In genomic region chr12:86679991-86680491, GRCm38 (mm10) we compare ENCODE assay signal across 8 mouse cellular contexts. TPM values are rescaled to one million over a fixed set of nuclear protein-coding genes. Genes with fewer than 3 reads are reported as not detected.
A peak's percentile ranks its signal among the peaks of the same experiment; 100 is the strongest.
DNase-seq lines count a peak whose midpoint lies in the region; ATAC-seq lines count a peak whose summit lies in the region.

No protein-coding gene starts in this region.

- no peaks in the 10 kb centered on the region for H3K9me3 ChIP-seq in kidney, embryonic 16.5 days (ENCODE audit: low read length)
- no peaks in the 10 kb centered on the region for H3K9me3 ChIP-seq in forebrain, embryonic 11.5 days (ENCODE audit: control insufficient read depth, low read length)
- H3K9me3 ChIP-seq in limb, embryonic 10.5 days (replicated peaks) = no peaks in the 10 kb centered on the region
- no peaks in the 10 kb centered on the region for H3K9me3 ChIP-seq in neural tube, embryonic 13.5 days

- H3K4me3 ChIP-seq in kidney, embryonic 16.5 days (ENCODE audit: low read length) = peak overlapping the region; percentile 78
- peak overlapping the region; percentile 83 for H3K4me3 ChIP-seq in forebrain, embryonic 11.5 days (ENCODE audit: low read depth, low read length)
- H3K4me3 ChIP-seq in limb, embryonic 10.5 days = peak overlapping the region; percentile 82
- H3K4me3 ChIP-seq in neural tube, embryonic 13.5 days = peak overlapping the region; percentile 92

- WGBS in kidney, embryonic 16.5 days = 24% methylated on average over 12 of the region's 12 CpGs
- 39% methylated on average over 12 of the region's 12 CpGs for WGBS in forebrain, embryonic 11.5 days
- WGBS in limb, embryonic 10.5 days = 40% methylated on average over 12 of the region's 12 CpGs
- WGBS in neural tube, embryonic 13.5 days = 16% methylated on average over 12 of the region's 12 CpGs

- H3K27me3 ChIP-seq in kidney, embryonic 16.5 days (ENCODE audit: insufficient read depth, low read length) = no peaks in the 10 kb centered on the region
- H3K27me3 ChIP-seq in forebrain, embryonic 11.5 days (ENCODE audit: control insufficient read depth, insufficient read depth, low read length) = no peaks in the 10 kb centered on the region
- H3K27me3 ChIP-seq in limb, embryonic 10.5 days (ENCODE audit: low read depth, poor library complexity, severe bottlenecking) = peaks cover 26% of the 10 kb centered on the region
- H3K27me3 ChIP-seq in neural tube, embryonic 13.5 days = no peaks in the 10 kb centered on the region

- H3K4me2 ChIP-seq in kidney, embryonic 16.5 days (replicated peaks; ENCODE audit: low read depth, low read length) = peak overlapping the region; percentile 99
- peak overlapping the region; percentile 96 for H3K4me2 ChIP-seq in forebrain, embryonic 11.5 days (ENCODE audit: low read depth, low read length, severe bottlenecking)
- peak overlapping the region; percentile 89 for H3K4me2 ChIP-seq in neural tube, embryonic 13.5 days

- ATAC-seq in kidney, embryonic 16.5 days (ENCODE audit: low FRiP score, low TSS enrichment) = no peak
- no peak; the same call in 1 of the 2 replicates for ATAC-seq in forebrain, embryonic 11.5 days (replicated peaks; ENCODE audit: low FRiP score)
- ATAC-seq in neural tube, embryonic 13.5 days (ENCODE audit: low read depth) = no peak; the same call in 1 of the 2 replicates

- H3K27ac ChIP-seq in kidney, embryonic 16.5 days (ENCODE audit: low read length) = no peak overlapping the region
- no peak overlapping the region for H3K27ac ChIP-seq in forebrain, embryonic 11.5 days (ENCODE audit: low read depth, low read length)
- H3K27ac ChIP-seq in limb, embryonic 10.5 days = peak overlapping the region; percentile 93
- H3K27ac ChIP-seq in neural tube, embryonic 13.5 days (replicated peaks) = peak overlapping the region; percentile 99

- peak overlapping the region; percentile 73 for H3K9ac ChIP-seq in kidney, embryonic 16.5 days (replicated peaks; ENCODE audit: low read length)
- peak overlapping the region; percentile 97 for H3K9ac ChIP-seq in forebrain, embryonic 11.5 days (ENCODE audit: low read length)
- peak overlapping the region; percentile 99 for H3K9ac ChIP-seq in neural tube, embryonic 13.5 days

- no peaks in the 10 kb centered on the region for H3K36me3 ChIP-seq in kidney, embryonic 16.5 days (ENCODE audit: insufficient read depth, low read length)
- no peaks in the 10 kb centered on the region for H3K36me3 ChIP-seq in forebrain, embryonic 11.5 days (ENCODE audit: control insufficient read depth, insufficient read depth, low read length)
- H3K36me3 ChIP-seq in limb, embryonic 10.5 days = 0 out of 2 replicates have a peak, but pooled peaks cover 3% of the 10 kb centered on the region
- H3K36me3 ChIP-seq in neural tube, embryonic 13.5 days = peaks cover 23% of the 10 kb centered on the region

- peaks cover 13% of the 10 kb centered on the region for H3K4me1 ChIP-seq in kidney, embryonic 16.5 days (ENCODE audit: insufficient read depth, low read length)
- peaks cover 9% of the 10 kb centered on the region; the same call in 1 of the 2 replicates for H3K4me1 ChIP-seq in forebrain, embryonic 11.5 days (replicated peaks; ENCODE audit: control insufficient read depth, insufficient read depth, low read length)
- H3K4me1 ChIP-seq in limb, embryonic 10.5 days = peaks cover 28% of the 10 kb centered on the region
- peaks cover 54% of the 10 kb centered on the region for H3K4me1 ChIP-seq in neural tube, embryonic 13.5 days (replicated peaks)

- no peak for DNase-seq in kidney, adult 8-10 months
- no peak for DNase-seq in forebrain, embryonic 11.5 days (ENCODE audit: low spot score)
- no peak for DNase-seq in limb, embryonic 10.5 days (ENCODE audit: low spot score)
- no peak for DNase-seq in c-Kit-positive CD71-positive TER-119-positive erythroid progenitor cells, embryonic 14.5 days (ENCODE audit: low spot score)
- no peak for DNase-seq in thymus, postnatal 4 days
- no peak for DNase-seq in embryo, embryonic 11 days

RNA-seq across cellular contexts. Expression of gene Vash1, which starts 1.5 kb away (rescaled TPM):
- 8.1 and 9.3 TPM in 2 replicates for polyA plus RNA-seq in kidney, embryonic 16.5 days (2015; fragmentation: Nextera tagmentation; extraction: Ambion mirVana)
- polyA plus RNA-seq in forebrain, embryonic 11.5 days (2014; fragmentation: Nextera tagmentation; extraction: Ambion mirVana) = 23.5 and 25.5 TPM in 2 replicates
- polyA plus RNA-seq in limb, embryonic 10.5 days (2016; fragmentation: Nextera tagmentation; extraction: Ambion mirVana) = 9.2 and 9.5 TPM in 2 replicates
- polyA plus RNA-seq in neural tube, embryonic 13.5 days (2015; fragmentation: Nextera tagmentation; extraction: Ambion mirVana) = 30.6 and 34.0 TPM in 2 replicates

RNA-seq across cellular contexts. Expression of gene Angel1, which starts 46.2 kb away (rescaled TPM):
- 11.7 and 11.9 TPM in 2 replicates for polyA plus RNA-seq in kidney, embryonic 16.5 days (2015; fragmentation: Nextera tagmentation; extraction: Ambion mirVana)
- 14.9 and 15.7 TPM in 2 replicates for polyA plus RNA-seq in forebrain, embryonic 11.5 days (2014; fragmentation: Nextera tagmentation; extraction: Ambion mirVana)
- 11.0 and 11.9 TPM in 2 replicates for polyA plus RNA-seq in limb, embryonic 10.5 days (2016; fragmentation: Nextera tagmentation; extraction: Ambion mirVana)
- polyA plus RNA-seq in neural tube, embryonic 13.5 days (2015; fragmentation: Nextera tagmentation; extraction: Ambion mirVana) = 12.6 and 16.1 TPM in 2 replicates

RNA-seq across cellular contexts. Expression of gene Lrrc74a, which starts 54.1 kb away (rescaled TPM):
- not detected in 2 replicates for polyA plus RNA-seq in kidney, embryonic 16.5 days (2015; fragmentation: Nextera tagmentation; extraction: Ambion mirVana)
- polyA plus RNA-seq in forebrain, embryonic 11.5 days (2014; fragmentation: Nextera tagmentation; extraction: Ambion mirVana) = not detected in 2 replicates
- not detected in 2 replicates for polyA plus RNA-seq in limb, embryonic 10.5 days (2016; fragmentation: Nextera tagmentation; extraction: Ambion mirVana)
- not detected in 2 replicates for polyA plus RNA-seq in neural tube, embryonic 13.5 days (2015; fragmentation: Nextera tagmentation; extraction: Ambion mirVana)

Comparison
In these comparisons a context has a peak if more than half of its experiments do, and no peak if none do; other contexts are left out.
1. H3K27ac ChIP-seq: peak in limb, embryonic 10.5 days (single experiment) and neural tube, embryonic 13.5 days (single experiment); none in kidney, embryonic 16.5 days (single experiment) and forebrain, embryonic 11.5 days (single experiment).
2. Peak in every context shown above with its lines, with median percentiles within 50 percentile points of each other: H3K4me2 ChIP-seq, H3K4me3 ChIP-seq and H3K9ac ChIP-seq.